Mouse (Mus musculus) 3T3-L1 (cell line): ENCODE data around the gene Grk6.

Source experiments
- DNase-seq: peaks from one replicate; pipeline ENCODE4 v3.0.0-alpha.2; 2015; ENCODE audit warnings: low read depth, low spot score

The Grk6 gene

GRCm38 (mm10) chr13:55484520-55485088 lies 39.7 kb downstream of the Grk6 start:
- DNase-seq: no peak

GRCm38 (mm10) chr13:55486029-55486794 lies 41.3 kb downstream of the Grk6 start:
- peak; percentile 52 for DNase-seq

- peak; percentile 39 for DNase-seq
Measured at GRCm38 (mm10) chr13:55486916-55487577, 42.2 kb downstream of the Grk6 start.

GRCm38 (mm10) chr13:55487578-55488498 lies 43.0 kb downstream of the Grk6 start, which contains the start of gene Dbn1:
Gene Dbn1, minus strand, starts transcription at chr13:55488111.
- no peak for DNase-seq

- no peak for DNase-seq
Measured at GRCm38 (mm10) chr13:55494257-55494656, 49.4 kb downstream of the Grk6 start.

- DNase-seq: no peak
Measured at GRCm38 (mm10) chr13:55494883-55495621, 50.2 kb downstream of the Grk6 start.

- no peak for DNase-seq
Measured at GRCm38 (mm10) chr13:55495702-55496101, 50.8 kb downstream of the Grk6 start.

- no peak for DNase-seq
Measured at GRCm38 (mm10) chr13:55496661-55497060, 51.8 kb downstream of the Grk6 start.

GRCm38 (mm10) chr13:55498906-55499305 lies 54.0 kb downstream of the Grk6 start:
- DNase-seq: no peak

GRCm38 (mm10) chr13:55500575-55500974 lies 55.7 kb downstream of the Grk6 start:
- no peak for DNase-seq

- DNase-seq: no peak
Measured at GRCm38 (mm10) chr13:55502405-55502804, 57.5 kb downstream of the Grk6 start.

- DNase-seq: no peak
Measured at GRCm38 (mm10) chr13:55504390-55504789, 59.5 kb downstream of the Grk6 start.

- DNase-seq: no peak
Measured at GRCm38 (mm10) chr13:55505810-55506209, 60.9 kb downstream of the Grk6 start.

- DNase-seq: no peak
Measured at GRCm38 (mm10) chr13:55506697-55507096, 61.8 kb downstream of the Grk6 start.

GRCm38 (mm10) chr13:55507877-55508276 lies 63.0 kb downstream of the Grk6 start:
- no peak for DNase-seq

GRCm38 (mm10) chr13:55508531-55508930 lies 63.7 kb downstream of the Grk6 start:
- no peak for DNase-seq

- no peak for DNase-seq
Measured at GRCm38 (mm10) chr13:55510332-55510667, 65.4 kb downstream of the Grk6 start.
